Mouse (Mus musculus) liver, embryonic 13.5 days (tissue): Measurements from ENCODE around the gene Lamp2. TPM values are rescaled to one million over a fixed set of nuclear protein-coding genes. Genes with fewer than 3 reads are reported as not detected.
"Not testable (repeated sequence)": the region's sequence is repeated elsewhere in the genome, so short reads cannot be mapped to it uniquely, and the experiment has no call there.

Experiments
- ATAC-seq: fragments of 200-750 bp; cut with Nextera tagmentation; 2 replicates; pipeline ENCODE4 v1.8.0; 2017; ENCODE audit warnings: low read depth, mild to moderate bottlenecking, moderate number of reproducible peaks, moderate library complexity
- DNase-seq: peaks from one replicate; pipeline ENCODE4 v3.0.0; 2022
- H3K27ac ChIP-seq: fragments of 300-500 bp; sonication (generic); 2 replicates; pipeline ENCODE4 v1.5.1; 2015; ENCODE audit warnings: moderate library complexity, mild to moderate bottlenecking, inconsistent platforms
- H3K27me3 ChIP-seq: fragments of 300-500 bp; sonication (generic); 2 replicates; pipeline ENCODE4 v1.6.1; 2015; ENCODE audit warnings: mild to moderate bottlenecking, inconsistent platforms
- H3K36me3 ChIP-seq: fragments of 300-500 bp; sonication (generic); 2 replicates; pipeline ENCODE4 v1.6.1; 2015; ENCODE audit warnings: mild to moderate bottlenecking, inconsistent platforms
- H3K4me1 ChIP-seq: fragments of 300-500 bp; sonication (generic); replicated peaks from 2 replicates; pipeline ENCODE4 v1.6.1; 2015; ENCODE audit warnings: inconsistent platforms
- H3K4me2 ChIP-seq: fragments of 300-500 bp; sonication (generic); 2 replicates; pipeline ENCODE4 v1.6.1; 2015; ENCODE audit warnings: inconsistent platforms, mild to moderate bottlenecking, moderate library complexity
- H3K4me3 ChIP-seq: fragments of 300-500 bp; sonication (generic); replicated peaks from 2 replicates; pipeline ENCODE4 v1.5.1; 2015; ENCODE audit warnings: mild to moderate bottlenecking, inconsistent platforms
- H3K9ac ChIP-seq: fragments of 300-500 bp; sonication (generic); 2 replicates; pipeline ENCODE4 v1.6.1; 2015; ENCODE audit warnings: mild to moderate bottlenecking, inconsistent platforms
- H3K9me3 ChIP-seq: fragments of 300-500 bp; sonication (generic); replicated peaks from 2 replicates; pipeline ENCODE4 v1.6.1; 2016; ENCODE audit warnings: inconsistent platforms
- whole genome bisulfite sequencing: fragments of 180-500 bp; shearing (Covaris S2); methylation state at CpG from one replicate; pipeline ENCODE4 v1.1.7; 2015; ENCODE audit not compliant: insufficient replicate concordance; 5-methylcytosine and 5-hydroxymethylcytosine counted together
- polyA plus RNA-seq: library from polyadenylated mRNA; unstranded; fragments of >200 nt; fragmentation: Nextera tagmentation; extraction: Ambion mirVana; gene quantifications from 2 replicates; pipeline ENCODE4 v1.2.1, GENCODE M21; 2015

The Lamp2 gene
- polyA plus RNA-seq, 1 experiment from 2014 or later: 46.9 TPM

- H3K36me3 ChIP-seq: peaks cover 19% of the 10 kb centered on the region
These were observed 27.3 kb downstream of the Lamp2 start for GRCm38 (mm10) chrX:38428818-38429440.

GRCm38 (mm10) chrX:38426043-38426442 lies 30.2 kb downstream of the Lamp2 start:
- Histone ChIP-seq H3K36me3 (peaks cover 21% of the 10 kb centered on the region), H3K9me3 (no peaks in the 10 kb centered on the region), H3K4me3 (no peak overlapping the region), H3K27ac (no peak overlapping the region), H3K4me1 (no peaks in the 10 kb centered on the region), H3K4me2 (no peak overlapping the region), H3K27me3 (no peaks in the 10 kb centered on the region), H3K9ac (no peak overlapping the region)
- WGBS: 56% methylated on average over 1 of the region's 1 CpGs
- ATAC-seq (no peak), DNase-seq (no peak)

More at GRCm38 (mm10) chrX:38428818-38429440, 27.3 kb downstream of the Lamp2 start:
- Histone ChIP-seq H3K27ac (no peak overlapping the region), H3K9ac (no peak overlapping the region), H3K27me3 (no peaks in the 10 kb centered on the region), H3K4me2 (no peak overlapping the region), H3K9me3 (no peaks in the 10 kb centered on the region), H3K4me3 (no peak overlapping the region), H3K4me1 (no peaks in the 10 kb centered on the region)
- no peak for DNase-seq
- WGBS: 73% methylated on average over 3 of the region's 3 CpGs
- ATAC-seq: no peak

- Histone ChIP-seq H3K9ac (no peak overlapping the region), H3K36me3 (peaks cover 12% of the 10 kb centered on the region; the same call in 1 of the 2 replicates), H3K9me3 (no peaks in the 10 kb centered on the region), H3K4me2 (no peak overlapping the region), H3K27me3 (no peaks in the 10 kb centered on the region), H3K27ac (no peak overlapping the region), H3K4me3 (no peak overlapping the region), H3K4me1 (no peaks in the 10 kb centered on the region)
- ATAC-seq: no peak
- DNase-seq: no peak
- WGBS: 64% methylated on average over 3 of the region's 3 CpGs
These were observed 33.2 kb downstream of the Lamp2 start for GRCm38 (mm10) chrX:38423096-38423495.

- peaks cover 12% of the 10 kb centered on the region; the same call in 1 of the 2 replicates for H3K36me3 ChIP-seq
- no peak overlapping the region for H3K4me2 ChIP-seq
- H3K27me3 ChIP-seq: no peaks in the 10 kb centered on the region
- H3K4me3 ChIP-seq: no peak overlapping the region
- no peak overlapping the region for H3K9ac ChIP-seq
- ATAC-seq: no peak
- no peak overlapping the region for H3K27ac ChIP-seq
- H3K9me3 ChIP-seq: no peaks in the 10 kb centered on the region
- no peaks in the 10 kb centered on the region for H3K4me1 ChIP-seq
- 69% methylated on average over 3 of the region's 3 CpGs for WGBS
- DNase-seq: no peak
These were observed 33.9 kb downstream of the Lamp2 start for GRCm38 (mm10) chrX:38422396-38422795.

- H3K9me3 ChIP-seq: no peaks in the 10 kb centered on the region
- no peak overlapping the region for H3K4me2 ChIP-seq
- no peaks in the 10 kb centered on the region for H3K4me1 ChIP-seq
- H3K9ac ChIP-seq: no peak overlapping the region
- WGBS: 77% methylated on average over 3 of the region's 3 CpGs
- ATAC-seq (no peak), DNase-seq (no peak)
- no peak overlapping the region for H3K4me3 ChIP-seq
- H3K27ac ChIP-seq: no peak overlapping the region
- H3K36me3 ChIP-seq: no peaks in the 10 kb centered on the region
- no peaks in the 10 kb centered on the region for H3K27me3 ChIP-seq
These were observed 52.4 kb downstream of the Lamp2 start for GRCm38 (mm10) chrX:38403879-38404278.

- no peak for ATAC-seq
- 68% methylated on average over 5 of the region's 5 CpGs for WGBS
- no peaks in the 10 kb centered on the region for H3K36me3 ChIP-seq
- no peak for DNase-seq
- H3K4me2 ChIP-seq: no peak overlapping the region
- no peaks in the 10 kb centered on the region for H3K4me1 ChIP-seq
- no peaks in the 10 kb centered on the region for H3K27me3 ChIP-seq
- H3K27ac ChIP-seq: no peak overlapping the region
- H3K9me3 ChIP-seq: no peaks in the 10 kb centered on the region
- no peak overlapping the region for H3K9ac ChIP-seq
- no peak overlapping the region for H3K4me3 ChIP-seq
These were observed 53.3 kb downstream of the Lamp2 start for GRCm38 (mm10) chrX:38402981-38403380.

GRCm38 (mm10) chrX:38402004-38402403 lies 54.2 kb downstream of the Lamp2 start:
- ATAC-seq (no peak), DNase-seq (no peak)
- no peaks in the 10 kb centered on the region for H3K4me1 ChIP-seq
- no peak overlapping the region for H3K27ac ChIP-seq
- H3K36me3 ChIP-seq: no peaks in the 10 kb centered on the region
- no peaks in the 10 kb centered on the region for H3K9me3 ChIP-seq
- no peak overlapping the region for H3K4me3 ChIP-seq
- 70% methylated on average over 6 of the region's 6 CpGs for WGBS
- no peaks in the 10 kb centered on the region for H3K27me3 ChIP-seq
- H3K9ac ChIP-seq: no peak overlapping the region
- H3K4me2 ChIP-seq: no peak overlapping the region

GRCm38 (mm10) chrX:38400616-38401015 lies 55.6 kb downstream of the Lamp2 start:
- Histone ChIP-seq H3K27me3 (no peaks in the 10 kb centered on the region), H3K4me3 (no peak overlapping the region), H3K36me3 (no peaks in the 10 kb centered on the region), H3K27ac (no peak overlapping the region), H3K4me1 (no peaks in the 10 kb centered on the region), H3K9me3 (no peaks in the 10 kb centered on the region), H3K9ac (no peak overlapping the region), H3K4me2 (no peak overlapping the region)
- 68% methylated on average over 3 of the region's 3 CpGs for WGBS
- DNase-seq (no peak), ATAC-seq (no peak)

GRCm38 (mm10) chrX:38399671-38400070 lies 56.6 kb downstream of the Lamp2 start:
- no peaks in the 10 kb centered on the region for H3K27me3 ChIP-seq
- no peaks in the 10 kb centered on the region for H3K4me1 ChIP-seq
- H3K9ac ChIP-seq: no peak overlapping the region
- ATAC-seq (no peak), DNase-seq (no peak)
- 74% methylated on average over 1 of the region's 1 CpGs for WGBS
- no peaks in the 10 kb centered on the region for H3K36me3 ChIP-seq
- H3K4me2 ChIP-seq: no peak overlapping the region
- no peak overlapping the region for H3K4me3 ChIP-seq
- H3K27ac ChIP-seq: no peak overlapping the region
- no peaks in the 10 kb centered on the region for H3K9me3 ChIP-seq

GRCm38 (mm10) chrX:38373169-38373568 lies 83.1 kb downstream of the Lamp2 start:
- not testable (repeated sequence) for H3K36me3 ChIP-seq, H3K27ac ChIP-seq, H3K4me1 ChIP-seq, ATAC-seq, H3K9me3 ChIP-seq, H3K4me3 ChIP-seq, H3K4me2 ChIP-seq, H3K9ac ChIP-seq, DNase-seq, H3K27me3 ChIP-seq
- 46% methylated on average over 1 of the region's 1 CpGs for WGBS

GRCm38 (mm10) chrX:38364621-38365020 lies 91.6 kb downstream of the Lamp2 start:
- not testable (repeated sequence) for DNase-seq, H3K4me2 ChIP-seq, H3K4me1 ChIP-seq, H3K27me3 ChIP-seq, H3K9me3 ChIP-seq, H3K36me3 ChIP-seq, ATAC-seq, H3K27ac ChIP-seq, H3K4me3 ChIP-seq, H3K9ac ChIP-seq
- WGBS: 31% methylated on average over 1 of the region's 1 CpGs

- WGBS: 51% methylated on average over 8 of the region's 8 CpGs
- DNase-seq: no peak
These were observed 94.2 kb downstream of the Lamp2 start for GRCm38 (mm10) chrX:38362016-38362415.

More at GRCm38 (mm10) chrX:38362016-38362415, 94.2 kb downstream of the Lamp2 start:
- ATAC-seq: no peak
- Histone ChIP-seq H3K4me1 (no peaks in the 10 kb centered on the region), H3K36me3 (no peaks in the 10 kb centered on the region), H3K9me3 (no peaks in the 10 kb centered on the region), H3K27me3 (no peaks in the 10 kb centered on the region), H3K9ac (no peak overlapping the region), H3K4me2 (no peak overlapping the region), H3K4me3 (no peak overlapping the region), H3K27ac (no peak overlapping the region)
